Mouse (Mus musculus) CH12.LX (cell line): ENCODE data around the gene Pcbd1.

Source experiments
- CTCF ChIP-seq, 2 experiments: IDR thresholded peaks in 1 of 2; conservative IDR thresholded peaks in 1 of 2; 2 replicates each; pipeline ENCODE4 v1.5.1; 2011 to 2012; ENCODE audit warnings: low read depth in 2 of 2, low read length in 2 of 2, improper control_type of control experiment in 1 of 2, inconsistent platforms in 1 of 2, mild to moderate bottlenecking in 1 of 2, moderate library complexity in 1 of 2
- E2F4 ChIP-seq: IDR thresholded peaks from 2 replicates; pipeline ENCODE4 v1.6.1; 2011; ENCODE audit warnings: low read depth, low read length, improper control_type of control experiment; ENCODE audit not compliant: insufficient replicate concordance
- EP300 ChIP-seq: IDR thresholded peaks from 2 replicates; pipeline ENCODE4 v1.6.1; 2011; ENCODE audit warnings: low read length, improper control_type of control experiment
- MAZ ChIP-seq: IDR thresholded peaks from 2 replicates; pipeline ENCODE4 v1.6.1; 2012; ENCODE audit warnings: low read depth, mild to moderate bottlenecking, inconsistent platforms, low read length, improper control_type of control experiment, moderate library complexity
- MXI1 ChIP-seq: IDR thresholded peaks from 2 replicates; pipeline ENCODE4 v1.6.1; 2011; ENCODE audit warnings: mild to moderate bottlenecking, low read depth, low read length, improper control_type of control experiment
- NELFE ChIP-seq: IDR thresholded peaks from 2 replicates; pipeline ENCODE4 v1.6.1; 2011; ENCODE audit warnings: low read depth, low read length, improper control_type of control experiment
- POLR2A ChIP-seq: IDR thresholded peaks from 2 replicates; pipeline ENCODE4 v1.6.1; 2011; ENCODE audit warnings: low read depth, mild to moderate bottlenecking, improper control_type of control experiment, low read length
- TCF12 ChIP-seq: IDR thresholded peaks from 2 replicates; pipeline ENCODE4 v1.6.1; 2014; ENCODE audit warnings: low read depth, mild to moderate bottlenecking, inconsistent platforms, low read length, improper control_type of control experiment
- UBTF ChIP-seq: IDR thresholded peaks from 2 replicates; pipeline ENCODE4 v1.6.1; 2012; ENCODE audit warnings: low read depth, mild to moderate bottlenecking, inconsistent platforms, low read length, improper control_type of control experiment, moderate library complexity
- USF1 ChIP-seq: IDR thresholded peaks from 2 replicates; pipeline ENCODE4 v1.6.1; 2014; ENCODE audit warnings: low read depth, mild to moderate bottlenecking, inconsistent platforms, low read length, improper control_type of control experiment
- ZNF384 ChIP-seq: IDR thresholded peaks from 2 replicates; pipeline ENCODE4 v1.6.1; 2012; ENCODE audit warnings: low read depth, low read length, improper control_type of control experiment, inconsistent platforms

- TF ChIP-seq POLR2A (no peak), E2F4 (no peak), MAZ (no peak), USF1 (no peak), TCF12 (no peak), CTCF (conservative IDR thresholded peaks at IDR 0.05 in 1 of 2, IDR thresholded peaks at IDR 0.05 in 1 of 2; ENCODE audit: low read depth in 2 of 2, low read length in 2 of 2) (no peak), UBTF (no peak), MXI1 (no peak), NELFE (no peak), EP300 (no peak), ZNF384 (no peak)
Measured at GRCm38 (mm10) chr10:61130959-61131358, 41.8 kb downstream of the Pcbd1 start.
